Mouse (Mus musculus): ENCODE results near the gene Nhsl1. TPM values are rescaled to one million over a fixed set of nuclear protein-coding genes. Genes with fewer than 3 reads are reported as not detected.

The Nhsl1 gene
- polyA plus RNA-seq, 1 experiment = 0.74 TPM

- TF ChIP-seq POLR2A (IDR thresholded peaks at IDR 0.05; ENCODE audit: low read depth, low read length) (no peak), CTCF (IDR thresholded peaks at IDR 0.05; ENCODE audit: extremely low read depth, insufficient read depth, insufficient read length, insufficient replicate concordance) (no peak)
- WGBS = 90% methylated on average over 5 of the region's 5 CpGs
- Histone ChIP-seq H3K36me3 (ENCODE audit: control insufficient read depth, insufficient read depth, low read length) (no peaks in the 10 kb centered on the region), H3K27me3 (ENCODE audit: control insufficient read depth, insufficient read depth, low read length) (no peaks in the 10 kb centered on the region), H3K4me1 (ENCODE audit: control insufficient read depth, insufficient read depth, insufficient read length) (no peaks in the 10 kb centered on the region), H3K27ac (ENCODE audit: insufficient read depth, low read length) (no peak overlapping the region), H3K4me3 (ENCODE audit: extremely low read depth, insufficient read depth, insufficient read length) (no peak overlapping the region)
- DNase-seq (ENCODE audit: low read depth in 1 of 2, low spot score in 2 of 2) = no peak
Observed at GRCm38 (mm10) chr10:18330445-18330844, 11.7 kb downstream of the Nhsl1 start.

DNA sequence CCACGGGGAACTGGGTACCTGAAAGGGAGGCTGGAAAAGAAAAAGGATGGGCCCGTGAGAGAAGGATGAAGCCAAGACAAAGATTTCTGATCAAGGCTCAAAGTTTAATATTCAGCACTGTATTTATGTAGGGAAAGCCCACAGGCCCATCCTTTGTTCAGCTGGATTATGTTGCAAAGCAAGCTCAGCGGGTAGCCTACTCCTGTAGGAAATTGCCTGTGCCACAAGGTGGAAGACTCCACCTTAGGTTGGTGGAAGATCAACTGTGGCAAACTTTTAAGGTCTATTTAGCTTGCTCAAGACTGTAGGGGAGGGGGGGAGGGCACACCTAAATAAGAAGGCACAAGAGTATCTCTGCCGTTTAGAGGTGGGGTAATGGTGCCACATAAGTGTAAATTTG lies 14.8 kb downstream of the Nhsl1 start:
- WGBS = 84% methylated on average over 4 of the region's 4 CpGs
- H3K27ac ChIP-seq (ENCODE audit: insufficient read depth, low read length) = no peak overlapping the region
- no peaks in the 10 kb centered on the region for H3K4me1 ChIP-seq (ENCODE audit: control insufficient read depth, insufficient read depth, insufficient read length)
- no peak for DNase-seq (ENCODE audit: low read depth in 1 of 2, low spot score in 2 of 2)
- TF ChIP-seq POLR2A (IDR thresholded peaks at IDR 0.05; ENCODE audit: low read depth, low read length) (no peak), CTCF (IDR thresholded peaks at IDR 0.05; ENCODE audit: extremely low read depth, insufficient read depth, insufficient read length, insufficient replicate concordance) (no peak)
- no peaks in the 10 kb centered on the region for H3K27me3 ChIP-seq (ENCODE audit: control insufficient read depth, insufficient read depth, low read length)
- no peaks in the 10 kb centered on the region for H3K36me3 ChIP-seq (ENCODE audit: control insufficient read depth, insufficient read depth, low read length)
- H3K4me3 ChIP-seq (ENCODE audit: extremely low read depth, insufficient read depth, insufficient read length) = no peak overlapping the region

DNA sequence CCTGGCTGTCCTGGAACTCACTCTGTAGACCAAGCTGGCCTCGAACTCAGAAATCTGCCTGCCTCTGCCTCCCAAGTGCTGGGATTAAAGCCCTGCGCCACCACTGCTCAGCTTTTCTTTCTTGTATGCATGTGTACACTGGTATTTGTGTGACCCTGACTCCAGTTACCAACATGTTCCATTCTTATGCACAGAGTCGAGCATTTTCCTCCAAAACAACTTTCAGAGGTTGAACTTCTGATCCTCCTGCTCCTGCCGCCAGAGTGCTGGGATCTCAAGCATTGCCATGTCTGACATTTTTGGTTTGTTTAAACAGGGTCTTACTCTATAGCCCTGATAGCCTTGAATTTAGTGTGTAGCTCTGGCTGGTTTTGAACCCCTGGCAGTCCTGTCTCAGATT lies 15.4 kb downstream of the Nhsl1 start:
- DNase-seq (ENCODE audit: low read depth in 1 of 2, low spot score in 2 of 2) = no peak
- no peak for TF ChIP-seq CTCF (IDR thresholded peaks at IDR 0.05; ENCODE audit: extremely low read depth, insufficient read depth, insufficient read length, insufficient replicate concordance)
- no peak for TF ChIP-seq POLR2A (IDR thresholded peaks at IDR 0.05; ENCODE audit: low read depth, low read length)
- Histone ChIP-seq H3K27me3 (ENCODE audit: control insufficient read depth, insufficient read depth, low read length) (no peaks in the 10 kb centered on the region), H3K36me3 (ENCODE audit: control insufficient read depth, insufficient read depth, low read length) (no peaks in the 10 kb centered on the region), H3K4me1 (ENCODE audit: control insufficient read depth, insufficient read depth, insufficient read length) (no peaks in the 10 kb centered on the region), H3K4me3 (ENCODE audit: extremely low read depth, insufficient read depth, insufficient read length) (no peak overlapping the region), H3K27ac (ENCODE audit: insufficient read depth, low read length) (no peak overlapping the region)
- WGBS = 87% methylated on average over 4 of the region's 4 CpGs

- TF ChIP-seq POLR2A (IDR thresholded peaks at IDR 0.05; ENCODE audit: low read depth, low read length) = no peak
- no peak for TF ChIP-seq CTCF (IDR thresholded peaks at IDR 0.05; ENCODE audit: extremely low read depth, insufficient read depth, insufficient read length, insufficient replicate concordance)
- WGBS = 91% methylated on average over 9 of the region's 9 CpGs
- Histone ChIP-seq H3K36me3 (ENCODE audit: control insufficient read depth, insufficient read depth, low read length) (no peaks in the 10 kb centered on the region), H3K27me3 (ENCODE audit: control insufficient read depth, insufficient read depth, low read length) (no peaks in the 10 kb centered on the region), H3K27ac (ENCODE audit: insufficient read depth, low read length) (no peak overlapping the region), H3K4me1 (ENCODE audit: control insufficient read depth, insufficient read depth, insufficient read length) (no peaks in the 10 kb centered on the region), H3K4me3 (ENCODE audit: extremely low read depth, insufficient read depth, insufficient read length) (no peak overlapping the region)
- DNase-seq (ENCODE audit: low read depth in 1 of 2, low spot score in 2 of 2) = no peak
Observed at GRCm38 (mm10) chr10:18334734-18335133, 15.9 kb downstream of the Nhsl1 start.

DNA sequence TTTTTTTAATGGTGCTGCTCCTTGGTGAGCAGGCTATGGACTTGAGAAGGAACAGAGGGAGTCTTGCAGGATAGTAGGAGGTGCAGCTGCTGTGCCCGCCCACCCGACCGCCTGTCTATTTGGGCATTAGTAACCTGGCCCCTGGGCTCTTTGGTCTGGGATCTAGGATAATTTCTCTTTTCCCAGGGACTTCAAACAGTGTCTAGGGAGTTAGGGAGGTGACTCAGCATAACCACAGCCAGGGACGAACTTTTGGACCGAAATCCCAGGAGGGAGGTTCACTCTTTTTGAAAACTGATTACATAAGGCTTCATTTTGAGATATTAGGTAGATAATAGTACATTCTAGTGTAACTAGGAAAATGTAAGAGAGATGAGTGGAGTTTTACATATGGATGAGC lies 18.9 kb downstream of the Nhsl1 start:
- TF ChIP-seq CTCF (IDR thresholded peaks at IDR 0.05; ENCODE audit: extremely low read depth, insufficient read depth, insufficient read length, insufficient replicate concordance) (no peak), POLR2A (IDR thresholded peaks at IDR 0.05; ENCODE audit: low read depth, low read length) (no peak)
- H3K27me3 ChIP-seq (ENCODE audit: control insufficient read depth, insufficient read depth, low read length) = no peaks in the 10 kb centered on the region
- 84% methylated on average over 5 of the region's 5 CpGs for WGBS
- no peaks in the 10 kb centered on the region for H3K4me1 ChIP-seq (ENCODE audit: control insufficient read depth, insufficient read depth, insufficient read length)
- H3K27ac ChIP-seq (ENCODE audit: insufficient read depth, low read length) = no peak overlapping the region
- no peak for DNase-seq (ENCODE audit: low read depth in 1 of 2, low spot score in 2 of 2)
- H3K4me3 ChIP-seq (ENCODE audit: extremely low read depth, insufficient read depth, insufficient read length) = no peak overlapping the region
- H3K36me3 ChIP-seq (ENCODE audit: control insufficient read depth, insufficient read depth, low read length) = no peaks in the 10 kb centered on the region

DNA sequence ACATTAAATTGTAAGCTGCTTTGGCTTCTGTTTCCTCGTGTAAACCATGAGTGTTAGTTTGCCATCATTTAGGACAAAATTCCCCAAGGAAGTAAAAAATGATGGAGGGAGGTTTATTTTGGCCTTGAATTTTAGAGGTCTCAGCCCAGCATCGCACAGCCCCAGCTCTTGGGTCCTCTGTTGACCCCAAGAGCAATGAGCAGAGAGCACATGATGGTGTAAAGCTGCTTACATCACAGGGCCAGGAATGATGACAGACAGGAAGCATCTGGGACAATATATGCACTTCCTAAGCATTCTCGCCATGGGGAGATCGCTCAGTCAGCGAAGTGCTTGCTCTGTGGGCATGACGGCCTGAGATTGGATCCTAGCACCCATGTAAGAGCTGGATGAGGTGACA lies 20.6 kb downstream of the Nhsl1 start:
- no peak overlapping the region for H3K4me3 ChIP-seq (ENCODE audit: extremely low read depth, insufficient read depth, insufficient read length)
- WGBS = 86% methylated on average over 6 of the region's 6 CpGs
- no peak for DNase-seq (ENCODE audit: low read depth in 1 of 2, low spot score in 2 of 2)

GRCm38 (mm10) chr10:18340930-18341329 lies 22.1 kb downstream of the Nhsl1 start:
- Histone ChIP-seq H3K4me3 (ENCODE audit: extremely low read depth, insufficient read depth, insufficient read length) (no peak overlapping the region), H3K4me1 (ENCODE audit: control insufficient read depth, insufficient read depth, insufficient read length) (no peaks in the 10 kb centered on the region), H3K27me3 (ENCODE audit: control insufficient read depth, insufficient read depth, low read length) (no peaks in the 10 kb centered on the region), H3K36me3 (ENCODE audit: control insufficient read depth, insufficient read depth, low read length) (no peaks in the 10 kb centered on the region), H3K27ac (ENCODE audit: insufficient read depth, low read length) (no peak overlapping the region)
- WGBS = 92% methylated on average over 1 of the region's 1 CpGs
- no peak for TF ChIP-seq POLR2A (IDR thresholded peaks at IDR 0.05; ENCODE audit: low read depth, low read length)
- TF ChIP-seq CTCF (IDR thresholded peaks at IDR 0.05; ENCODE audit: extremely low read depth, insufficient read depth, insufficient read length, insufficient replicate concordance) = no peak
- DNase-seq (ENCODE audit: low read depth in 1 of 2, low spot score in 2 of 2) = no peak

More for the DNA sequence above, 20.6 kb downstream of the Nhsl1 start:
- Histone ChIP-seq H3K27ac (ENCODE audit: insufficient read depth, low read length) (no peak overlapping the region), H3K4me1 (ENCODE audit: control insufficient read depth, insufficient read depth, insufficient read length) (no peaks in the 10 kb centered on the region), H3K27me3 (ENCODE audit: control insufficient read depth, insufficient read depth, low read length) (no peaks in the 10 kb centered on the region), H3K36me3 (ENCODE audit: control insufficient read depth, insufficient read depth, low read length) (no peaks in the 10 kb centered on the region)
- TF ChIP-seq POLR2A (IDR thresholded peaks at IDR 0.05; ENCODE audit: low read depth, low read length) = no peak
- no peak for TF ChIP-seq CTCF (IDR thresholded peaks at IDR 0.05; ENCODE audit: extremely low read depth, insufficient read depth, insufficient read length, insufficient replicate concordance)
